ENCODE assay signal across 23 mouse cellular contexts in genomic region chr3:121999934-122000333, GRCm38 (mm10). TPM values are rescaled to one million over a fixed set of nuclear protein-coding genes. Genes with fewer than 3 reads are reported as not detected.
DNase-seq lines count a peak whose midpoint lies in the region; ATAC-seq lines count a peak whose summit lies in the region.
"Had no signal": no experiment of that assay in that cellular context is flagged by ENCODE, and none has a peak within 500 bp of the region (broad histone marks: within the 10 kb centered on the region; RNA-seq: fewer than 3 reads in every experiment).

No protein-coding gene starts in this region.

- H3K4me1 ChIP-seq in limb, embryonic 13.5 days: peaks cover 18% of the 10 kb centered on the region
- H3K4me1 ChIP-seq in forebrain, embryonic 13.5 days: no peaks in the 10 kb centered on the region

- H3K9me3 ChIP-seq in limb, embryonic 13.5 days: no peaks in the 10 kb centered on the region
- no peaks in the 10 kb centered on the region for H3K9me3 ChIP-seq in forebrain, embryonic 13.5 days (replicated peaks)
- H3K9me3 ChIP-seq: forebrain, embryonic 10.5 days; heart, embryonic 10.5 days had no signal

- no peaks in the 10 kb centered on the region for H3K27me3 ChIP-seq in limb, embryonic 13.5 days
- no peaks in the 10 kb centered on the region for H3K27me3 ChIP-seq in forebrain, embryonic 13.5 days

- 30% methylated on average over 2 of the region's 2 CpGs for WGBS in limb, embryonic 13.5 days
- WGBS in forebrain, embryonic 13.5 days: 83% methylated on average over 2 of the region's 2 CpGs

- H3K4me3 ChIP-seq in limb, embryonic 13.5 days: no peak overlapping the region
- H3K4me3 ChIP-seq in forebrain, embryonic 13.5 days: no peak overlapping the region
- H3K4me3 ChIP-seq: forebrain, embryonic 10.5 days; heart, embryonic 10.5 days had no signal

- no peak overlapping the region for H3K9ac ChIP-seq in limb, embryonic 13.5 days
- H3K9ac ChIP-seq in forebrain, embryonic 13.5 days: no peak overlapping the region

- H3K36me3 ChIP-seq in limb, embryonic 13.5 days: peaks cover 26% of the 10 kb centered on the region
- H3K36me3 ChIP-seq in forebrain, embryonic 13.5 days (ENCODE audit: poor library complexity, severe bottlenecking): no peaks in the 10 kb centered on the region

- H3K4me2 ChIP-seq in limb, embryonic 13.5 days (replicated peaks): no peak overlapping the region
- no peak overlapping the region for H3K4me2 ChIP-seq in forebrain, embryonic 13.5 days
- H3K4me2 ChIP-seq: midbrain, embryonic 11.5 days had no signal

- peak; percentile 53 for DNase-seq in ES-CJ7 (ENCODE audit: low read depth, low spot score)
- DNase-seq in R1 (ENCODE audit: low read depth, low spot score): peak; percentile 78
- peak; percentile 34 for DNase-seq in embryo, embryonic 9.5 days (ENCODE audit: extremely low spot score)
- no peak for DNase-seq in left cerebral cortex, adult 18-20 months (ENCODE audit: low spot score in 2 of 2)
- DNase-seq in thymus, postnatal 10 days (ENCODE audit: low spot score in 2 of 2): no peak
- no peak for DNase-seq in right cerebral cortex, postnatal 14 days
- DNase-seq: adrenal gland, adult 8-10 months; cerebellum, adult 18-20 months; cerebellum, postnatal 14 days; layer of hippocampus, postnatal 36 days; lung, adult 18-20 months; lung, postnatal 10 days; thymus, postnatal 14 days had no signal

- ATAC-seq in limb, embryonic 13.5 days (ENCODE audit: low FRiP score, low read depth): peak; percentile 73
- no peak for ATAC-seq in forebrain, embryonic 13.5 days
- ATAC-seq: activated CD4-positive, CD25-positive, alpha-beta regulatory T cell, adult 4 months; hindbrain, postnatal 0 days; intestine, postnatal 0 days had no signal

- no peak overlapping the region for H3K27ac ChIP-seq in limb, embryonic 13.5 days
- H3K27ac ChIP-seq in forebrain, embryonic 13.5 days: no peak overlapping the region
- H3K27ac ChIP-seq: forebrain, embryonic 10.5 days; heart, embryonic 10.5 days; hindbrain, postnatal 0 days had no signal

RNA-seq across cellular contexts. Expression of gene Abca4, which starts 44.3 kb away (rescaled TPM):
- polyA plus RNA-seq in limb, embryonic 13.5 days (2015; fragmentation: Nextera tagmentation; extraction: Ambion mirVana): 0.83 and 1.3 TPM in 2 replicates
- total RNA-seq in left cerebral cortex, adult 18-20 months (2021): 1 to 10 TPM; 2.0 to 2.1 TPM
- 0.72 and 0.92 TPM in 2 replicates for polyA plus RNA-seq in forebrain, embryonic 13.5 days (2015; fragmentation: Nextera tagmentation; extraction: Ambion mirVana)
- total RNA-seq: granulocyte monocyte progenitor cell, adult 5-6 weeks; neutrophil, adult 5-6 weeks had no signal
- polyA plus RNA-seq: activated CD4-positive, CD25-positive, alpha-beta regulatory T cell, adult 4 months had no signal

RNA-seq across cellular contexts. Expression of gene Arhgap29, which starts 47.6 kb away (rescaled TPM):
- polyA plus RNA-seq in limb, embryonic 13.5 days (2015; fragmentation: Nextera tagmentation; extraction: Ambion mirVana): 43.6 and 54.3 TPM in 2 replicates
- 10 to 100 TPM; 20.7 to 24.6 TPM for total RNA-seq in left cerebral cortex, adult 18-20 months (2021)
- 9.6 and 11.5 TPM in 2 replicates for polyA plus RNA-seq in forebrain, embryonic 13.5 days (2015; fragmentation: Nextera tagmentation; extraction: Ambion mirVana)

Comparison
In these comparisons a context has a peak if more than half of its experiments do, and no peak if none do; other contexts are left out.
1. DNase-seq: peak in ES-CJ7 (single experiment), R1 (single experiment) and embryo, embryonic 9.5 days (single experiment); none in left cerebral cortex, adult 18-20 months (0 of 2), thymus, postnatal 10 days (0 of 2) and right cerebral cortex, postnatal 14 days (single experiment).